Comparison of ENCODE assay signal across 8 mouse cellular contexts in genomic region chr5:66527090-66527489, GRCm38 (mm10).
DNase-seq lines count a peak whose midpoint lies in the region; ATAC-seq and TF ChIP-seq lines count a peak whose summit lies in the region.

No protein-coding gene starts in this region.

- no peaks in the 10 kb centered on the region for H3K9me3 ChIP-seq in embryonic facial prominence, embryonic 10.5 days
- no peaks in the 10 kb centered on the region for H3K9me3 ChIP-seq in hindbrain, embryonic 14.5 days (ENCODE audit: control insufficient read depth, low read length)
- no peaks in the 10 kb centered on the region for H3K9me3 ChIP-seq in limb, embryonic 15.5 days
- no peaks in the 10 kb centered on the region for H3K9me3 ChIP-seq in liver, embryonic 12.5 days (replicated peaks)

- WGBS in kidney, adult 2 months, result 52% methylated on average over 8 of the region's 8 CpGs
- 68% methylated on average over 8 of the region's 8 CpGs for WGBS in embryonic facial prominence, embryonic 10.5 days
- WGBS in hindbrain, embryonic 14.5 days, result 66% methylated on average over 8 of the region's 8 CpGs
- WGBS in limb, embryonic 15.5 days, result 41% methylated on average over 8 of the region's 8 CpGs
- WGBS in liver, embryonic 12.5 days (ENCODE audit: insufficient replicate concordance), result 18% methylated on average over 8 of the region's 8 CpGs

- TF ChIP-seq POLR2A in kidney, adult 2 months (IDR thresholded peaks at IDR 0.05; ENCODE audit: low read depth, low read length), result no peak

- no peak overlapping the region for H3K9ac ChIP-seq in hindbrain, embryonic 14.5 days
- H3K9ac ChIP-seq in limb, embryonic 15.5 days, result no peak overlapping the region
- no peak overlapping the region for H3K9ac ChIP-seq in liver, embryonic 12.5 days

- H3K4me1 ChIP-seq in kidney, adult 2 months (ENCODE audit: control insufficient read depth, insufficient read depth, low read length), result peaks cover 6% of the 10 kb centered on the region
- peaks cover 68% of the 10 kb centered on the region for H3K4me1 ChIP-seq in embryonic facial prominence, embryonic 10.5 days
- peaks cover 17% of the 10 kb centered on the region for H3K4me1 ChIP-seq in hindbrain, embryonic 14.5 days (replicated peaks; ENCODE audit: control insufficient read depth, insufficient read depth, low read length)
- H3K4me1 ChIP-seq in limb, embryonic 15.5 days, result peaks cover 51% of the 10 kb centered on the region
- H3K4me1 ChIP-seq in liver, embryonic 12.5 days, result 0 out of 2 replicates have a peak, but pooled peaks cover 6% of the 10 kb centered on the region

- H3K4me2 ChIP-seq in hindbrain, embryonic 14.5 days (replicated peaks), result no peak overlapping the region
- H3K4me2 ChIP-seq in limb, embryonic 15.5 days, result no peak overlapping the region
- H3K4me2 ChIP-seq in liver, embryonic 12.5 days, result no peak overlapping the region

- peak; percentile 37; the same call in 1 of the 2 replicates for ATAC-seq in hindbrain, embryonic 14.5 days (ENCODE audit: low FRiP score)
- ATAC-seq in limb, embryonic 15.5 days (ENCODE audit: insufficient number of reproducible peaks, low FRiP score, low TSS enrichment, low read depth), result no peak
- no peak for ATAC-seq in liver, embryonic 12.5 days

- H3K27me3 ChIP-seq in kidney, adult 2 months (replicated peaks; ENCODE audit: control insufficient read depth, insufficient read depth, low read length), result no peaks in the 10 kb centered on the region
- H3K27me3 ChIP-seq in embryonic facial prominence, embryonic 10.5 days (replicated peaks; ENCODE audit: low read depth, poor library complexity, severe bottlenecking), result no peaks in the 10 kb centered on the region
- no peaks in the 10 kb centered on the region for H3K27me3 ChIP-seq in hindbrain, embryonic 14.5 days (ENCODE audit: control insufficient read depth, insufficient read depth, low read length)
- H3K27me3 ChIP-seq in limb, embryonic 15.5 days, result no peaks in the 10 kb centered on the region
- H3K27me3 ChIP-seq in liver, embryonic 12.5 days (replicated peaks), result peaks cover 34% of the 10 kb centered on the region

- H3K27ac ChIP-seq in kidney, adult 2 months (ENCODE audit: insufficient read depth, low read depth, low read length), result peak overlapping the region; percentile 62
- H3K27ac ChIP-seq in embryonic facial prominence, embryonic 10.5 days (replicated peaks), result peak overlapping the region; percentile 84
- H3K27ac ChIP-seq in hindbrain, embryonic 14.5 days, result peak overlapping the region; percentile 36; the same call in 1 of the 2 replicates
- peak overlapping the region; percentile 80 for H3K27ac ChIP-seq in limb, embryonic 15.5 days
- H3K27ac ChIP-seq in liver, embryonic 12.5 days, result no peak overlapping the region

- peak; percentile 71 for DNase-seq in kidney, adult 2 months
- DNase-seq in kidney, adult 18-20 months, result no peak
- DNase-seq in embryonic facial prominence, embryonic 10.5 days (ENCODE audit: low spot score), result no peak
- DNase-seq in hindbrain, embryonic 14.5 days (ENCODE audit: low spot score), result no peak
- no peak for DNase-seq in spleen, postnatal 36 days (ENCODE audit: low spot score in 2 of 2)
- no peak for DNase-seq in adrenal gland, postnatal 4 days (ENCODE audit: low spot score in 2 of 2)

- no peaks in the 10 kb centered on the region for H3K36me3 ChIP-seq in kidney, adult 2 months (ENCODE audit: control insufficient read depth, insufficient read depth, low read length)
- no peaks in the 10 kb centered on the region for H3K36me3 ChIP-seq in embryonic facial prominence, embryonic 10.5 days (replicated peaks)
- H3K36me3 ChIP-seq in hindbrain, embryonic 14.5 days (replicated peaks; ENCODE audit: control insufficient read depth, insufficient read depth), result no peaks in the 10 kb centered on the region
- H3K36me3 ChIP-seq in limb, embryonic 15.5 days, result no peaks in the 10 kb centered on the region
- H3K36me3 ChIP-seq in liver, embryonic 12.5 days, result no peaks in the 10 kb centered on the region

- no peak overlapping the region for H3K4me3 ChIP-seq in kidney, adult 2 months (ENCODE audit: insufficient read depth, low read depth, low read length)
- no peak overlapping the region for H3K4me3 ChIP-seq in embryonic facial prominence, embryonic 10.5 days
- H3K4me3 ChIP-seq in hindbrain, embryonic 14.5 days (replicated peaks; ENCODE audit: low read length), result no peak overlapping the region
- no peak overlapping the region for H3K4me3 ChIP-seq in limb, embryonic 15.5 days
- no peak overlapping the region for H3K4me3 ChIP-seq in liver, embryonic 12.5 days

- no peak for TF ChIP-seq CTCF in kidney, adult 2 months (conservative IDR thresholded peaks at IDR 0.05; ENCODE audit: insufficient read depth, insufficient read length, low read depth, low read length)
